Mouse (Mus musculus): Measurements from ENCODE around the gene Lhx1. TPM values are rescaled to one million over a fixed set of nuclear protein-coding genes. Genes with fewer than 3 reads are reported as not detected.

Gene Lhx1
- polyA plus RNA-seq (2014; fragmentation: Nextera tagmentation; extraction: Ambion mirVana): 0.32 TPM in 1 of 2 replicates, not detected in the other

DNA sequence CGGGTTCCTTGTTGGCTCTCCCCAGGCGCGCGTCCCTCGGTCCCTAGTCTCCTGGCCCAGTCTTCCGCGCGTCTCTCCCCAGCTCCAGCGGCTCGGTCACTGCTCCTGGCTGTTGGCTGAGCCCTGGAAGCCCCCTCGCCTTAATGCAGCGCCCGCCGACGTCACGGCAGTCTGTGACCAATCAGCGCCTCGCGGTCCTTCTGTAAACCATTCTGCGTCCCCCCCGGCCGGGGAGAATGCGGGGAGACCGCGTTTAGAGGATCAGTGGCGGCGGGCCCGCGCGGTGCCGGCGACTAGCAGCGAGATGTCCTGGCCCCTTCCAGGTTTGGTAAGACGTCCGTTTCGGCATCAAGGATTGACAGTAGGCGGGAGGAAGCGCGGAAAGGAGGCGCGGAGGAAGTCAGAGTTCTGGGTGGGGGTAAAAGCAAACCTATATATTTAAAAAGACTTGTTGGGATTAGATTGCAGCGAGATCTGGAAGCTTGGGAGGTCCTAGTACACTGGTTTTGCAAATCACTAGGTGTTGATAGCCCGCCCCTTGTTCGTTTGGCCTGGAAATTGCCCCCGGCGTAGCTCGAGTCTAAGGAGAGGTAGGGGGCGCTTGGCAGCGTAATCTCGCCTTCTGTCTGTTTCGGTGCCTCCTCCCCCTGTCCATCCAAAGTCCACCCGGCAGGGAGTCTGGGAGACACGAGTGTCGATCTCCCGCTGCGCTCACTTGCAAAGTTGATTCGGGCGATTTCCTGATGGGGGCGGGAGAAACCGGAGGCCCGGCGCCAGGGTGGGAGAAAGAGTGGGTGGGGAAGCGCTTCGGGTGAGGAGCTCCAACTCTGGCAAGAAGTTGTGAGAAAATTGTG is at the start of gene Lhx1:
Gene Lhx1, minus strand, starts transcription at position 115 of the 854 bp plus-strand sequence.
- H3K27ac ChIP-seq (ENCODE audit: low read depth, low read length): no peak within 1 kb of the TSS
- H3K4me2 ChIP-seq: peak within 1 kb of the TSS; percentile 80
- H3K9ac ChIP-seq (ENCODE audit: low read depth, low read length): no peak within 1 kb of the TSS
- peak within 1 kb of the TSS; percentile 51 for H3K4me3 ChIP-seq (ENCODE audit: low read depth, low read length)
- no peaks in the 10 kb centered on the region for H3K36me3 ChIP-seq (ENCODE audit: control insufficient read depth, insufficient read depth, low read length)
- H3K4me1 ChIP-seq (replicated peaks; ENCODE audit: control insufficient read depth, insufficient read depth, low read length): peaks cover 4% of the 10 kb centered on the region
- DNase-seq (ENCODE audit: low spot score) (peak; percentile 55), ATAC-seq (replicated peaks; ENCODE audit: low FRiP score) (no peak)
- WGBS: under 1% methylated on average over 64 of the region's 64 CpGs
- H3K27me3 ChIP-seq (replicated peaks; ENCODE audit: control insufficient read depth, insufficient read depth, low read length): peaks cover 100% of the 10 kb centered on the region
- H3K9me3 ChIP-seq (ENCODE audit: control insufficient read depth, low read length): no peaks in the 10 kb centered on the region

DNA sequence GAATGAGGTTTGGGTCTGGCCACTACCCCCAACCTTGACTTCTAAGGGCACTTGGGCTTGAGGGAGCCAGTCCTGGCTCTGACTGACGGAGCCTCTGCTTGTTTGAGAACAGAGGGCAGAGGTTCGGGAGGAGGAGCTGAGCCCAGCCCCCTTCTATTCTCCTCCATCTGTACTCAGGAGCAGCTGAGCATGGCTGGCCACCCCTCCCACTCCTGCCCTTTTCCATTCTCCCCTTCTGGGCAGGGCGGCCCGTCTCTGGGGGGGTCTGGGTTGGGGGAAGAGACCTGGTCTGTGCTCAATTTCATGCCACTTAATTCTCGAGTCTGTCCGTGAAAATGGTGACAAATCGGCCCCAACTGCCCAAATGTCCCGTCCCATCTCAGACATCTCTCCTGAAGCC is 49.5 kb upstream of the Lhx1 start:
- DNase-seq (ENCODE audit: low spot score) (no peak), ATAC-seq (replicated peaks; ENCODE audit: low FRiP score) (no peak)
- 56% methylated on average over 8 of the region's 8 CpGs for WGBS
- no peaks in the 10 kb centered on the region for H3K36me3 ChIP-seq (ENCODE audit: control insufficient read depth, insufficient read depth, low read length)
- no peak overlapping the region for H3K4me2 ChIP-seq
- peaks cover 14% of the 10 kb centered on the region for H3K27me3 ChIP-seq (replicated peaks; ENCODE audit: control insufficient read depth, insufficient read depth, low read length)
- no peaks in the 10 kb centered on the region for H3K9me3 ChIP-seq (ENCODE audit: control insufficient read depth, low read length)
- no peak overlapping the region for H3K9ac ChIP-seq (ENCODE audit: low read depth, low read length)
- no peak overlapping the region for H3K4me3 ChIP-seq (ENCODE audit: low read depth, low read length)
- H3K4me1 ChIP-seq (replicated peaks; ENCODE audit: control insufficient read depth, insufficient read depth, low read length): no peaks in the 10 kb centered on the region
- no peak overlapping the region for H3K27ac ChIP-seq (ENCODE audit: low read depth, low read length)

DNA sequence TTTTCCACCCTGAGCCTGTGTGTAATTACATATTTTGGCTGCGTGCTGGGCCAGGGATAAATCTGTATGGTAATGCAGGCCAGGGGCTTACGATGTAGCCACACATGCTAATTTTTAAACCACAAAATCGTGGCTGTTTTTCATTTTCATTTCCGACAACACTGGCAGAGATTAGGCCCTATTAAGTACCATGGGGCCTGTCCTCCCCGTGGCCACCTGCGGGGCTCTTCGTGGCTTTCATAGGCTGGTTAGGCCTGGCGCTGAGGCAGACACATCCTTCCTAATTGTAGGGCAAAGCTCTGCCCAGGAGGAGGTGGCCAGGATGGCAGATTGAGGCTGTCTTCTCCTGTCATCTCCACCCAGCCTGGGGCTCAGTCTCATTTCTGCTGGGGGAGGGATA is 48.3 kb upstream of the Lhx1 start:
- H3K36me3 ChIP-seq (ENCODE audit: control insufficient read depth, insufficient read depth, low read length): no peaks in the 10 kb centered on the region
- no peak overlapping the region for H3K9ac ChIP-seq (ENCODE audit: low read depth, low read length)
- DNase-seq (ENCODE audit: low spot score) (no peak), ATAC-seq (replicated peaks; ENCODE audit: low FRiP score) (no peak)
- H3K27me3 ChIP-seq (replicated peaks; ENCODE audit: control insufficient read depth, insufficient read depth, low read length): peaks cover 14% of the 10 kb centered on the region
- H3K4me2 ChIP-seq: no peak overlapping the region
- WGBS: 66% methylated on average over 8 of the region's 8 CpGs
- no peak overlapping the region for H3K27ac ChIP-seq (ENCODE audit: low read depth, low read length)
- peaks cover 3% of the 10 kb centered on the region; the same call in 1 of the 2 replicates for H3K4me1 ChIP-seq (replicated peaks; ENCODE audit: control insufficient read depth, insufficient read depth, low read length)
- H3K4me3 ChIP-seq (ENCODE audit: low read depth, low read length): no peak overlapping the region
- no peaks in the 10 kb centered on the region for H3K9me3 ChIP-seq (ENCODE audit: control insufficient read depth, low read length)

DNA sequence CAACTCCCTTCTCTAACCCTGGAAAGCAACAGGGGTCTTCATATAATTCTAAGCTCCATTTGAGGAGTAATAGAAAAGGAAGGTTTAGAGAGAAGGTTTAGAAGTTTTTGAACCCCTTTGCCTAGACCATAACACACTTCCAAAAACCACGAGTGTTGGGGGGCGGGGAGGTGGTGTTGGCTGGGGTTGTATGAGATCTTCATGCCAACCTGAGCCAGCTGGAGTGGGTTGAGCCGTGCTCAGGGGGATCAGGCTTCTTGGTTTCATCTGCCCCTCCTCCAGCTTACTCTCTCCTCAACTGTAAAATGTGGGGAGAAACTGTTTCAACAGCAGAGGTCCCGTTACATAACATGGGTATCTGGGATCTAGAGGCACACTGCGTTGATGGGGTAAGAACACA is 45.5 kb upstream of the Lhx1 start:
- WGBS: 66% methylated on average over 5 of the region's 5 CpGs
- H3K9ac ChIP-seq (ENCODE audit: low read depth, low read length): no peak overlapping the region
- no peaks in the 10 kb centered on the region for H3K36me3 ChIP-seq (ENCODE audit: control insufficient read depth, insufficient read depth, low read length)
- H3K27ac ChIP-seq (ENCODE audit: low read depth, low read length): no peak overlapping the region
- DNase-seq (ENCODE audit: low spot score) (no peak), ATAC-seq (replicated peaks; ENCODE audit: low FRiP score) (no peak)
- no peak overlapping the region for H3K4me3 ChIP-seq (ENCODE audit: low read depth, low read length)
- no peaks in the 10 kb centered on the region for H3K9me3 ChIP-seq (ENCODE audit: control insufficient read depth, low read length)
- H3K27me3 ChIP-seq (replicated peaks; ENCODE audit: control insufficient read depth, insufficient read depth, low read length): peaks cover 19% of the 10 kb centered on the region
- H3K4me1 ChIP-seq (replicated peaks; ENCODE audit: control insufficient read depth, insufficient read depth, low read length): peaks cover 6% of the 10 kb centered on the region; the same call in 1 of the 2 replicates
- H3K4me2 ChIP-seq: no peak overlapping the region

DNA sequence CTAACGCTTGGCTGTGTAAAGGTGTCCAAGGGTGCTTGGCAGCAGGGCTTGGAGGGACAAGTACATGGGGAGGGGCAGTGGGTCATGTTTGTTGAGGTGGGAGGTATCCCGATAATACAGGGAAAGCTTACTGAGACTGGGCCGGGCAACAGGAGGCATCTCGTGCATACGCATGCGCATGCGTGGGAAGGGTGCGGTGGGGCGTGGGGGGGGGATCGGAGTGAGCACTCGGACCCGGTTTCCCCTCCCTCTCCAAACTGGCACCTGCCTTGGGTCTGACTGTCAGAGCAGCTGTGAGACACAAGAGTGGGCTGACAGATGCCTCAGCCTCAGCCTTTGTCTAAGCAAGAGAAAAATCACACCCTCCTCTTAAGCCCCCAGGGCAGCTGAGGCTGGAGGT is 45.1 kb upstream of the Lhx1 start:
- Histone ChIP-seq H3K4me3 (ENCODE audit: low read depth, low read length) (no peak overlapping the region), H3K27ac (ENCODE audit: low read depth, low read length) (no peak overlapping the region), H3K36me3 (ENCODE audit: control insufficient read depth, insufficient read depth, low read length) (no peaks in the 10 kb centered on the region), H3K9me3 (ENCODE audit: control insufficient read depth, low read length) (no peaks in the 10 kb centered on the region), H3K4me2 (no peak overlapping the region), H3K27me3 (replicated peaks; ENCODE audit: control insufficient read depth, insufficient read depth, low read length) (peaks cover 19% of the 10 kb centered on the region), H3K4me1 (replicated peaks; ENCODE audit: control insufficient read depth, insufficient read depth, low read length) (peaks cover 6% of the 10 kb centered on the region; the same call in 1 of the 2 replicates), H3K9ac (ENCODE audit: low read depth, low read length) (no peak overlapping the region)
- 50% methylated on average over 12 of the region's 12 CpGs for WGBS
- ATAC-seq (replicated peaks; ENCODE audit: low FRiP score) (no peak), DNase-seq (ENCODE audit: low spot score) (no peak)

DNA sequence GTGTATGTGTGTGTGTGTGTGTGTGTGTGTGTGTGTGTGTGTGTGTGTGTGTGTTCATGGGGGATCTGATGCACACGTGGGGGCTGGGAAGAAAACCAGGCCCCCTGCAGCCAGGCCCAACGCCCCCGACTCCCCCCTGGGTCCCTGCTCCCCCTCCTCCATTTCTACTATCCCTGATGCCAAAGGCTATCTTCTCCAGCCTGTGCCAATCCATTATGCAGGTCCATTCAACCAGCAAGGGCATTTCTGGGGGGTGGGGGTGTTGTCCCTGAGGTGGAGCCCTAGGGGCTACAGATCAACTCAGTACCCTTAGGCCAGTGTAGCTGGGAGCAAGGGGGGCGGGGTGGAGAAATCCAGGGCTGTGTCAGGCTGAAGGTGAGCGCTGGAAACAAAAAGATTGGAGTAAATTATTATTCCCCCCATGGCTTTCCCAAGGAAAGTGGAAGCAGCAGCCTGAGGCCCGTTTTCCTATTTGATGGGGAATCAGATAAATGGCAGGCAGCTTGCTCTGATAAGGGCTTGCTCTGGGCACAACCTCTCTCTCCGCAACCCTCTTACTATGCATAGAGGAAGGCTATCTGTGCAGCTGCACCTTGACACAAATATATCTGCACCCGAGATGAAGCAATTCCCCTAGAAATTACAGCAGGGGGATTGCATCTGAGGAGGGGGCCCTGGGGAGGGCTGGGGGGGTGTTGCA is 43.9 kb upstream of the Lhx1 start:
- H3K4me2 ChIP-seq: no peak overlapping the region
- peaks cover 22% of the 10 kb centered on the region for H3K27me3 ChIP-seq (replicated peaks; ENCODE audit: control insufficient read depth, insufficient read depth, low read length)
- H3K36me3 ChIP-seq (ENCODE audit: control insufficient read depth, insufficient read depth, low read length): no peaks in the 10 kb centered on the region
- no peak overlapping the region for H3K9ac ChIP-seq (ENCODE audit: low read depth, low read length)
- H3K9me3 ChIP-seq (ENCODE audit: control insufficient read depth, low read length): no peaks in the 10 kb centered on the region
- peaks cover 6% of the 10 kb centered on the region; the same call in 1 of the 2 replicates for H3K4me1 ChIP-seq (replicated peaks; ENCODE audit: control insufficient read depth, insufficient read depth, low read length)
- ATAC-seq (replicated peaks; ENCODE audit: low FRiP score): no peak
- H3K27ac ChIP-seq (ENCODE audit: low read depth, low read length): no peak overlapping the region
- 49% methylated on average over 8 of the region's 8 CpGs for WGBS
- no peak overlapping the region for H3K4me3 ChIP-seq (ENCODE audit: low read depth, low read length)
- DNase-seq (ENCODE audit: low spot score): no peak

DNA sequence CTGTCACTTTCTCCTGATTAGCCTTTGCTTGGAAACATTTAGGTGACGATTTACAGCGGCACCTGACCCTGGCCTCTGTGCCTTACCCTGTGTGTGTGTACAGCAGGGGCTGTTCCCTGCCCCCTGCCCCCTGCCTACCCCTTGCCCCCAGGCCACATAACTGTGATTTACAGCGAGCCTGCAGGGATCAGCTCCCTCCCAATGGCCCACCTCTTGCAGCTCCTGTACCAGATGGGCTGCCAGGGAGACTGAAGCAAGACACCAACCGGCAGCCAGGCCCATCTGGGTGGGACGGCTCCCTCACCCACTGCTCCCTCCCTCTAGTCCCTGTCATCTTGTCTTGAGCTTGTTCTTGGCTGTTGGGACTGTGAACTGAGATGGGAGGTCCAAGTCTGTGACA is 43.1 kb upstream of the Lhx1 start:
- Histone ChIP-seq H3K4me2 (no peak overlapping the region), H3K27ac (ENCODE audit: low read depth, low read length) (no peak overlapping the region), H3K27me3 (replicated peaks; ENCODE audit: control insufficient read depth, insufficient read depth, low read length) (peaks cover 25% of the 10 kb centered on the region), H3K9ac (ENCODE audit: low read depth, low read length) (no peak overlapping the region), H3K4me3 (ENCODE audit: low read depth, low read length) (no peak overlapping the region), H3K4me1 (replicated peaks; ENCODE audit: control insufficient read depth, insufficient read depth, low read length) (peaks cover 6% of the 10 kb centered on the region; the same call in 1 of the 2 replicates), H3K36me3 (ENCODE audit: control insufficient read depth, insufficient read depth, low read length) (no peaks in the 10 kb centered on the region), H3K9me3 (ENCODE audit: control insufficient read depth, low read length) (no peaks in the 10 kb centered on the region)
- 26% methylated on average over 5 of the region's 5 CpGs for WGBS
- ATAC-seq (replicated peaks; ENCODE audit: low FRiP score) (no peak), DNase-seq (ENCODE audit: low spot score) (no peak)

DNA sequence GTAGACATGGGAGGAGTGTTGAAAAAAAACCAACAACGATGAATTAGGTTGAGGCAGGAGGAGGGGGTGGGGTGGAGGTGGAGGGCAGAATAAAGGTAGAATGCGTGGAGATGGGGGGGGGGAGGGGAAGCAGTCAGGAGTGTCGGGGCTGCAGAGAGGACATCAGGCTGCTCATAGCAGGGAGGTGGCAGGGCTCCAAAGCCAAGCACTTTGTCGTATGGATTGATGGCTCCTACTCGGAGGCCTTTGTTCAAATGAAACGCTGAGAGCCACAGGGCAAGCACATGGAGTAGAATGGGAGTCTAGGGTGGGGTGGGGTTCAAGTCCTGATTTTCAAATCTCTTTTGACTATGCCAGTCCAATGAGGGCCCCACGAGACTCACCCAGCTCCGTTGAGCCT is 41.4 kb upstream of the Lhx1 start:
- H3K4me1 ChIP-seq (replicated peaks; ENCODE audit: control insufficient read depth, insufficient read depth, low read length): peaks cover 6% of the 10 kb centered on the region; the same call in 1 of the 2 replicates
- no peak for DNase-seq (ENCODE audit: low spot score)
- H3K9me3 ChIP-seq (ENCODE audit: control insufficient read depth, low read length): no peaks in the 10 kb centered on the region
- no peak overlapping the region for H3K4me2 ChIP-seq
- no peak overlapping the region for H3K9ac ChIP-seq (ENCODE audit: low read depth, low read length)
- no peak overlapping the region for H3K27ac ChIP-seq (ENCODE audit: low read depth, low read length)
- WGBS: 53% methylated on average over 8 of the region's 8 CpGs
- no peaks in the 10 kb centered on the region for H3K36me3 ChIP-seq (ENCODE audit: control insufficient read depth, insufficient read depth, low read length)
- ATAC-seq (replicated peaks; ENCODE audit: low FRiP score): no peak
- H3K27me3 ChIP-seq (replicated peaks; ENCODE audit: control insufficient read depth, insufficient read depth, low read length): peaks cover 25% of the 10 kb centered on the region
- no peak overlapping the region for H3K4me3 ChIP-seq (ENCODE audit: low read depth, low read length)

Data from liver, embryonic 11.5 days (tissue).